Mouse (Mus musculus) limb, embryonic 14.5 days (tissue): Measurements from ENCODE around the gene Adam19. TPM values are rescaled to one million over a fixed set of nuclear protein-coding genes. Genes with fewer than 3 reads are reported as not detected.

ENCODE experiments used
- ATAC-seq: fragments of 200-750 bp; cut with Nextera tagmentation; 2 replicates; pipeline ENCODE4 v1.8.0; 2017; ENCODE audit warnings: low read depth, moderate number of reproducible peaks, moderate TSS enrichment; ENCODE audit not compliant: low FRiP score
- DNase-seq: peaks from one replicate; pipeline ENCODE4 v3.0.0-alpha.2; 2015; ENCODE audit warnings: low spot score
- H3K27ac ChIP-seq: fragments of 300-500 bp; sonication (generic); replicated peaks from 2 replicates; pipeline ENCODE4 v1.5.1; 2014; ENCODE audit warnings: low read depth, mild to moderate bottlenecking, low read length, moderate library complexity, mixed read lengths
- H3K27me3 ChIP-seq: fragments of 300-500 bp; sonication (generic); 2 replicates; pipeline ENCODE4 v1.6.1; 2014; ENCODE audit warnings: low read length, mixed read lengths; ENCODE audit not compliant: control insufficient read depth, insufficient read depth
- H3K36me3 ChIP-seq: fragments of 300-500 bp; sonication (generic); 2 replicates; pipeline ENCODE4 v1.6.1; 2014; ENCODE audit warnings: mild to moderate bottlenecking, low read length, moderate library complexity, mixed read lengths; ENCODE audit not compliant: control insufficient read depth, insufficient read depth
- H3K4me1 ChIP-seq: fragments of 300-500 bp; sonication (generic); 2 replicates; pipeline ENCODE4 v1.6.1; 2014; ENCODE audit warnings: antibody characterized with exemption, low read length, mixed read lengths; ENCODE audit not compliant: control insufficient read depth, insufficient read depth
- H3K4me2 ChIP-seq: fragments of 300-500 bp; sonication (generic); replicated peaks from 2 replicates; pipeline ENCODE4 v1.6.1; 2014; ENCODE audit warnings: low read depth, mild to moderate bottlenecking, low read length, moderate library complexity; ENCODE audit not compliant: severe bottlenecking
- H3K4me3 ChIP-seq: fragments of 300-500 bp; sonication (generic); replicated peaks from 2 replicates; pipeline ENCODE4 v1.5.1; 2014; ENCODE audit warnings: low read length
- H3K9ac ChIP-seq: fragments of 300-500 bp; sonication (generic); 2 replicates; pipeline ENCODE4 v1.6.1; 2014; ENCODE audit warnings: mild to moderate bottlenecking, low read depth, low read length, moderate library complexity; ENCODE audit not compliant: severe bottlenecking
- H3K9me3 ChIP-seq: fragments of 300-500 bp; sonication (generic); 2 replicates; pipeline ENCODE4 v1.6.1; 2016; ENCODE audit warnings: low read length; ENCODE audit not compliant: control insufficient read depth
- POLR2A ChIP-seq: fragments of 200-500 bp; IDR thresholded peaks from 2 replicates; pipeline ENCODE4 v1.8.0; 2012; ENCODE audit warnings: inconsistent platforms, mild to moderate bottlenecking, moderate library complexity, borderline replicate concordance; ENCODE audit not compliant: insufficient read depth, insufficient read length; ENCODE audit errors: extremely low read depth
- WGBS: fragments of 180-500 bp; shearing (Covaris S2); extraction: QIAGEN DNeasy Blood & Tissue Kit; methylation state at CpG from one replicate; pipeline ENCODE4 v1.1.7; 2014; 5-methylcytosine and 5-hydroxymethylcytosine counted together
- polyA plus RNA-seq, 2 experiments: library from polyadenylated mRNA; depleted of rRNA in 1 of 2; stranded (reverse) in 1 of 2; unstranded in 1 of 2; fragments of >200 nt; fragmentation: Nextera tagmentation in 1 of 2; extraction: Ambion mirVana in 1 of 2; gene quantifications; 2 replicates each; pipeline versions ENCODE4 v1.2.1 to v1.2.3; 2012 to 2014

Gene Adam19
- polyA plus RNA-seq, 2 experiments, result 13.3 to 29.3 TPM

- Histone ChIP-seq H3K36me3 (peaks cover 16% of the 10 kb centered on the region), H3K9ac (no peak overlapping the region), H3K27me3 (no peaks in the 10 kb centered on the region), H3K4me3 (no peak overlapping the region), H3K9me3 (no peaks in the 10 kb centered on the region), H3K4me1 (peaks cover 52% of the 10 kb centered on the region), H3K27ac (peak overlapping the region; percentile 93; the same call in 1 of the 2 replicates), H3K4me2 (no peak overlapping the region)
- TF ChIP-seq POLR2A, result no peak
- DNase-seq (no peak), ATAC-seq (no peak)
- 81% methylated on average over 4 of the region's 4 CpGs for WGBS
Measured at GRCm38 (mm10) chr11:46070161-46070560, 14.4 kb downstream of the Adam19 start.

GRCm38 (mm10) chr11:46070789-46071188 lies 15.0 kb downstream of the Adam19 start:
- ATAC-seq (no peak), DNase-seq (no peak)
- Histone ChIP-seq H3K4me3 (no peak overlapping the region), H3K9ac (no peak overlapping the region), H3K9me3 (no peaks in the 10 kb centered on the region), H3K27ac (no peak overlapping the region), H3K4me2 (no peak overlapping the region), H3K4me1 (peaks cover 51% of the 10 kb centered on the region), H3K27me3 (no peaks in the 10 kb centered on the region), H3K36me3 (peaks cover 13% of the 10 kb centered on the region)
- TF ChIP-seq POLR2A, result no peak
- WGBS, result 66% methylated on average over 8 of the region's 8 CpGs

GRCm38 (mm10) chr11:46072466-46073060 lies 16.8 kb downstream of the Adam19 start:
- DNase-seq (no peak), ATAC-seq (no peak; the same call in 1 of the 2 replicates)
- no peak for TF ChIP-seq POLR2A
- H3K9ac ChIP-seq, result no peak overlapping the region
- H3K36me3 ChIP-seq, result peaks cover 10% of the 10 kb centered on the region; the same call in 1 of the 2 replicates
- no peak overlapping the region for H3K4me2 ChIP-seq
- peaks cover 51% of the 10 kb centered on the region for H3K4me1 ChIP-seq
- H3K27ac ChIP-seq, result peak overlapping the region; percentile 65; the same call in 1 of the 2 replicates
- no peak overlapping the region for H3K4me3 ChIP-seq
- H3K27me3 ChIP-seq, result no peaks in the 10 kb centered on the region
- 55% methylated on average over 8 of the region's 8 CpGs for WGBS
- no peaks in the 10 kb centered on the region for H3K9me3 ChIP-seq

- peaks cover 13% of the 10 kb centered on the region for H3K36me3 ChIP-seq
- ATAC-seq (peak; percentile 56), DNase-seq (peak; percentile 71)
- 34% methylated on average over 15 of the region's 15 CpGs for WGBS
- 0 out of 2 replicates have a peak overlapping the region, but pooled peaks have one; percentile 3 for H3K9ac ChIP-seq
- no peaks in the 10 kb centered on the region for H3K27me3 ChIP-seq
- H3K4me2 ChIP-seq, result 0 out of 2 replicates have a peak overlapping the region, but pooled peaks have one; percentile 14
- H3K9me3 ChIP-seq, result no peaks in the 10 kb centered on the region
- no peak overlapping the region for H3K4me3 ChIP-seq
- peaks cover 51% of the 10 kb centered on the region for H3K4me1 ChIP-seq
- TF ChIP-seq POLR2A, result no peak
- peak overlapping the region; percentile 65 for H3K27ac ChIP-seq
Measured at GRCm38 (mm10) chr11:46073061-46073849, 17.5 kb downstream of the Adam19 start.

- TF ChIP-seq POLR2A, result no peak
- no peaks in the 10 kb centered on the region for H3K27me3 ChIP-seq
- WGBS, result 80% methylated on average over 16 of the region's 17 CpGs
- no peak for DNase-seq
- H3K4me2 ChIP-seq, result no peak overlapping the region
- no peak overlapping the region for H3K4me3 ChIP-seq
- no peak for ATAC-seq
- H3K36me3 ChIP-seq, result peaks cover 20% of the 10 kb centered on the region
- H3K27ac ChIP-seq, result peak overlapping the region; percentile 65
- peaks cover 46% of the 10 kb centered on the region for H3K4me1 ChIP-seq
- no peaks in the 10 kb centered on the region for H3K9me3 ChIP-seq
- no peak overlapping the region for H3K9ac ChIP-seq
Measured at GRCm38 (mm10) chr11:46073850-46074688, 18.3 kb downstream of the Adam19 start.
